Mouse (Mus musculus): ENCODE measurements around the gene Atg14.

GRCm38 (mm10) chr14:47506676-47507075, 63.8 kb downstream of the Atg14 start:
- no peak for TF ChIP-seq POLR2A (IDR thresholded peaks at IDR 0.05; ENCODE audit: borderline replicate concordance, extremely low read depth, low read depth, low read length)
- no peak for TF ChIP-seq CTCF (IDR thresholded peaks at IDR 0.05; ENCODE audit: insufficient read depth, low read length)

All from lung, adult 2 months (tissue).